Mouse (Mus musculus) liver, adult 2 months (tissue): ENCODE measurements around the gene Gm12790. TPM values are rescaled to one million over a fixed set of nuclear protein-coding genes. Genes with fewer than 3 reads are reported as not detected.
"Not testable (repeated sequence)": the region's sequence is repeated elsewhere in the genome, so short reads cannot be mapped to it uniquely, and the experiment has no call there.

Source experiments
- DNase-seq: peaks from one replicate; pipeline ENCODE4 v3.0.0-alpha.2; 2011; ENCODE audit warnings: low read depth, low spot score; ENCODE audit errors: extremely low read depth
- H3K27ac ChIP-seq: fragments of 200-500 bp; replicated peaks from 2 replicates; pipeline ENCODE4 v1.5.1; 2012; ENCODE audit warnings: low read depth, mild to moderate bottlenecking, control low read depth, inconsistent platforms, low read length; ENCODE audit not compliant: insufficient read depth
- H3K27me3 ChIP-seq: fragments of 200-500 bp; 2 replicates; pipeline ENCODE4 v1.6.1; 2012; ENCODE audit warnings: mild to moderate bottlenecking, moderate library complexity, low read length, inconsistent platforms; ENCODE audit not compliant: control insufficient read depth, insufficient read depth
- H3K36me3 ChIP-seq: fragments of 200-500 bp; 2 replicates; pipeline ENCODE4 v1.6.1; 2012; ENCODE audit warnings: low read length, inconsistent platforms; ENCODE audit not compliant: control insufficient read depth, insufficient read depth
- H3K4me1 ChIP-seq: fragments of 200-500 bp; 2 replicates; pipeline ENCODE4 v1.6.1; 2011; ENCODE audit warnings: low read length; ENCODE audit not compliant: control insufficient read depth, insufficient read depth
- H3K4me3 ChIP-seq: fragments of 200-500 bp; 2 replicates; pipeline ENCODE4 v1.5.1; 2011; ENCODE audit warnings: low read depth, mild to moderate bottlenecking, control low read depth, low read length, moderate library complexity; ENCODE audit not compliant: insufficient read depth
- H3K79me2 ChIP-seq: fragments of 200-500 bp; 2 replicates; pipeline ENCODE4 v1.6.1; 2012; ENCODE audit warnings: inconsistent platforms, mild to moderate bottlenecking, low read length, moderate library complexity; ENCODE audit not compliant: control insufficient read depth, insufficient read depth
- H3K9ac ChIP-seq: fragments of 200-500 bp; 2 replicates; pipeline ENCODE4 v1.6.1; 2012; ENCODE audit warnings: low read depth, mild to moderate bottlenecking, control low read depth, inconsistent platforms, low read length
- CTCF ChIP-seq: fragments of 200-500 bp; IDR thresholded peaks from 2 replicates; pipeline ENCODE4 v1.5.1; 2011; ENCODE audit warnings: low read depth, low read length, control low read depth
- POLR2A ChIP-seq: fragments of 200-500 bp; IDR thresholded peaks from 2 replicates; pipeline ENCODE4 v1.6.1; 2011; ENCODE audit warnings: low read length, control low read depth; ENCODE audit not compliant: insufficient read depth; ENCODE audit errors: extremely low read depth
- WGBS: fragments of 180-500 bp; shearing (Covaris S2); methylation state at CpG from one replicate; pipeline ENCODE4 v1.1.7; 2018; 5-methylcytosine and 5-hydroxymethylcytosine counted together
- polyA plus RNA-seq: library from polyadenylated mRNA; depleted of rRNA; stranded (reverse); fragments of >200 nt; gene quantifications from 2 replicates; pipeline ENCODE4 v1.2.3, GENCODE M21; 2012; rRNA removed
- total RNA-seq: library from RNA; depleted of rRNA; stranded (reverse); fragments of >200 nt; gene quantifications from 2 replicates; pipeline ENCODE4 v1.2.3, GENCODE M21; 2014; rRNA removed

Gm12790 gene
- not detected in 2 replicates for total RNA-seq
- not detected in 2 replicates for polyA plus RNA-seq

GRCm38 (mm10) chr4:101980949-101981348 is at the start of gene Gm12790:
Gene Gm12790, minus strand, starts transcription at chr4:101981049.
- DNase-seq, H3K4me3 ChIP-seq, H3K27me3 ChIP-seq, H3K36me3 ChIP-seq, H3K27ac ChIP-seq, H3K4me1 ChIP-seq, H3K9ac ChIP-seq, H3K79me2 ChIP-seq: not testable (repeated sequence)
- WGBS = 59% methylated on average over 1 of the region's 5 CpGs

GRCm38 (mm10) chr4:102026619-102027018 is 45.8 kb upstream of the Gm12790 start:
- Histone ChIP-seq H3K4me3 (no peak overlapping the region), H3K27me3 (no peaks in the 10 kb centered on the region), H3K36me3 (no peaks in the 10 kb centered on the region), H3K4me1 (no peaks in the 10 kb centered on the region), H3K27ac (no peak overlapping the region), H3K79me2 (no peaks in the 10 kb centered on the region), H3K9ac (no peak overlapping the region)
- TF ChIP-seq POLR2A (no peak), CTCF (no peak)
- WGBS = 91% methylated on average over 6 of the region's 6 CpGs
- no peak for DNase-seq

GRCm38 (mm10) chr4:101998267-101998922 is 17.5 kb upstream of the Gm12790 start:
- no peak overlapping the region for H3K4me3 ChIP-seq
- peak; percentile 39 for DNase-seq
- H3K79me2 ChIP-seq = no peaks in the 10 kb centered on the region
- H3K36me3 ChIP-seq = no peaks in the 10 kb centered on the region
- H3K4me1 ChIP-seq = no peaks in the 10 kb centered on the region
- H3K27ac ChIP-seq = no peak overlapping the region
- WGBS = 28% methylated on average over 15 of the region's 15 CpGs
- H3K27me3 ChIP-seq = no peaks in the 10 kb centered on the region
- H3K9ac ChIP-seq = no peak overlapping the region
- TF ChIP-seq CTCF (peak; percentile 70), POLR2A (no peak)

GRCm38 (mm10) chr4:101997426-101997825 is 16.6 kb upstream of the Gm12790 start:
- H3K27ac ChIP-seq = no peak overlapping the region
- H3K4me3 ChIP-seq = no peak overlapping the region
- 91% methylated on average over 5 of the region's 5 CpGs for WGBS
- H3K79me2 ChIP-seq = no peaks in the 10 kb centered on the region
- H3K4me1 ChIP-seq = no peaks in the 10 kb centered on the region
- H3K27me3 ChIP-seq = no peaks in the 10 kb centered on the region
- TF ChIP-seq POLR2A (no peak), CTCF (no peak)
- no peak overlapping the region for H3K9ac ChIP-seq
- no peak for DNase-seq
- H3K36me3 ChIP-seq = no peaks in the 10 kb centered on the region

GRCm38 (mm10) chr4:101986326-101986725 is 5.5 kb upstream of the Gm12790 start, which contains the start of gene Gm12789:
Gene Gm12789, plus strand, starts transcription at chr4:101986626.
- not testable (repeated sequence) for H3K4me1 ChIP-seq, H3K79me2 ChIP-seq, H3K4me3 ChIP-seq, DNase-seq, H3K9ac ChIP-seq, H3K36me3 ChIP-seq, H3K27ac ChIP-seq, H3K27me3 ChIP-seq
- 86% methylated on average over 2 of the region's 2 CpGs for WGBS

GRCm38 (mm10) chr4:101985678-101986077 is 4.8 kb upstream of the Gm12790 start:
- 86% methylated on average over 5 of the region's 5 CpGs for WGBS
- Histone ChIP-seq H3K27me3 (no peaks in the 10 kb centered on the region), H3K79me2 (no peaks in the 10 kb centered on the region), H3K36me3 (no peaks in the 10 kb centered on the region), H3K4me3 (no peak overlapping the region), H3K27ac (no peak overlapping the region), H3K9ac (no peak overlapping the region), H3K4me1 (no peaks in the 10 kb centered on the region)
- TF ChIP-seq CTCF (no peak), POLR2A (no peak)
- no peak for DNase-seq

DNA sequence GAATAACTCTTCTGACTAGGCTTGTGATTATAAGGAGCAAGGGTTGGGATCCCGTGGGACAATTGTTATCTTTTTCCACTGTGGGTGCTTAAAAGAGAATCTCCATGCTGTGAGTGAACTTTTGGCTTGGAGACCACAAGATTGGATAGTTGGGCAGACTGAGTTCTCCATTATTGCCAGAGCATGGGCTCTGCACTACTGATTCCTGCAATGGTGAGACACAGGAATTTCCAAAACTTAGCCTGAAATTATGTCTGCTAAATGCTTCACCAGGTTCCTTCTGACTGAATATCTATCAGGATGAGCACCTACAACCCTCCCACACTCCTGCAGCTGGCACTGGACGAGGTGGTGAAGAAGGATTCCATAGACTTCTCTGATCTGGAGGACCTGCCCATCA is 40.7 kb downstream of the Gm12790 start, which contains the start of gene Gm12794:
Gm12794 (plus strand) TSS at position 301 of the 400 bp plus-strand sequence.
- not testable (repeated sequence) for H3K79me2 ChIP-seq, H3K4me1 ChIP-seq, DNase-seq, H3K9ac ChIP-seq, H3K4me3 ChIP-seq, H3K27ac ChIP-seq, H3K27me3 ChIP-seq, H3K36me3 ChIP-seq
- WGBS = 81% methylated on average over 2 of the region's 2 CpGs
